Mouse (Mus musculus) intestine, embryonic 15.5 days (tissue): ENCODE measurements around the gene Heg1. TPM values are rescaled to one million over a fixed set of nuclear protein-coding genes. Genes with fewer than 3 reads are reported as not detected.
A peak's percentile ranks its signal among the peaks of the same experiment; 100 is the strongest.

Source experiments
- ATAC-seq: fragments of 200-750 bp; cut with Nextera tagmentation; 2 replicates; pipeline ENCODE4 v1.8.0; 2017; ENCODE audit warnings: moderate TSS enrichment, moderate library complexity
- H3K27ac ChIP-seq: fragments of 300-500 bp; sonication (generic); 2 replicates; pipeline ENCODE4 v1.5.1; 2015; ENCODE audit warnings: mild to moderate bottlenecking, inconsistent platforms
- H3K27me3 ChIP-seq: fragments of 300-500 bp; sonication (generic); replicated peaks from 2 replicates; pipeline ENCODE4 v1.6.1; 2015; ENCODE audit warnings: inconsistent platforms
- H3K36me3 ChIP-seq: fragments of 300-500 bp; sonication (generic); 2 replicates; pipeline ENCODE4 v1.6.1; 2015; ENCODE audit warnings: inconsistent platforms
- H3K4me1 ChIP-seq: fragments of 300-500 bp; sonication (generic); replicated peaks from 2 replicates; pipeline ENCODE4 v1.6.1; 2015; ENCODE audit warnings: inconsistent platforms
- H3K4me2 ChIP-seq: fragments of 300-500 bp; sonication (generic); replicated peaks from 2 replicates; pipeline ENCODE4 v1.6.1; 2015; ENCODE audit warnings: mild to moderate bottlenecking, inconsistent platforms
- H3K4me3 ChIP-seq: fragments of 300-500 bp; sonication (generic); replicated peaks from 2 replicates; pipeline ENCODE4 v1.5.1; 2015; ENCODE audit warnings: inconsistent platforms
- H3K9ac ChIP-seq: fragments of 300-500 bp; sonication (generic); 2 replicates; pipeline ENCODE4 v1.6.1; 2015; ENCODE audit warnings: inconsistent platforms
- H3K9me3 ChIP-seq: fragments of 300-500 bp; sonication (generic); 2 replicates; pipeline ENCODE4 v1.6.1; 2016; ENCODE audit warnings: inconsistent platforms
- WGBS: fragments of 180-500 bp; shearing (Covaris S2); methylation state at CpG from one replicate; pipeline ENCODE4 v1.1.7; 2015; 5-methylcytosine and 5-hydroxymethylcytosine counted together
- polyA plus RNA-seq: library from polyadenylated mRNA; unstranded; fragments of >200 nt; fragmentation: Nextera tagmentation; extraction: Ambion mirVana; gene quantifications from 2 replicates; pipeline ENCODE4 v1.2.1, GENCODE M21; 2015

Gene Heg1
- polyA plus RNA-seq, 1 experiment from 2014 or later, result 21.2 TPM

DNA sequence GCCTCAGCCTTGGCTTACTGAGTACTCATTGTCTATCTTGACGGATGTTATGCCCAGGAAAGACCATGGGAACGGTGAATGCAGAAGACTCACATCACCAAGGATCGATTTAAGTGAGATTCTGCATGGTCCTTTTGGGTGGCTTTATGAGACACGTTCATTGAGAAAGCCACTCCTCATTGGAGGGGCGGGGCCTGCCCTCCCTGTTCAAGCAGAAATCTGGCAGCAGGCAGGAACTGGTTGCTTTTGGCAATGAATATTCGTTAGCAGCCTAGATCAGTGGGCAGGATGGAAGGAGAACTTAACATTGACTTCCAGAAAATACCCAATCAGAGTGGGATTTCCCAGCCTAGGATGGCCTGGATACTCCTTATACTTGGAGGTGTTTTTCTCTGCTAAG lies 56.2 kb downstream of the Heg1 start:
- H3K36me3 ChIP-seq, result no peaks in the 10 kb centered on the region
- H3K9ac ChIP-seq, result no peak overlapping the region
- no peaks in the 10 kb centered on the region for H3K9me3 ChIP-seq
- ATAC-seq, result no peak
- H3K27me3 ChIP-seq, result no peaks in the 10 kb centered on the region
- no peak overlapping the region for H3K27ac ChIP-seq
- H3K4me2 ChIP-seq, result no peak overlapping the region
- no peak overlapping the region for H3K4me3 ChIP-seq
- WGBS, result 63% methylated on average over 6 of the region's 6 CpGs
- H3K4me1 ChIP-seq, result peaks cover 5% of the 10 kb centered on the region; the same call in 1 of the 2 replicates

GRCm38 (mm10) chr16:33741795-33742194 lies 57.6 kb downstream of the Heg1 start:
- 62% methylated on average over 5 of the region's 5 CpGs for WGBS
- H3K27me3 ChIP-seq, result no peaks in the 10 kb centered on the region
- H3K4me1 ChIP-seq, result peaks cover 5% of the 10 kb centered on the region; the same call in 1 of the 2 replicates
- H3K36me3 ChIP-seq, result no peaks in the 10 kb centered on the region
- no peak overlapping the region for H3K9ac ChIP-seq
- H3K27ac ChIP-seq, result no peak overlapping the region
- no peak overlapping the region for H3K4me3 ChIP-seq
- H3K9me3 ChIP-seq, result no peaks in the 10 kb centered on the region
- no peak for ATAC-seq
- no peak overlapping the region for H3K4me2 ChIP-seq

- H3K36me3 ChIP-seq, result no peaks in the 10 kb centered on the region
- no peak overlapping the region for H3K4me2 ChIP-seq
- no peak overlapping the region for H3K9ac ChIP-seq
- peaks cover 5% of the 10 kb centered on the region; the same call in 1 of the 2 replicates for H3K4me1 ChIP-seq
- H3K4me3 ChIP-seq, result no peak overlapping the region
- no peaks in the 10 kb centered on the region for H3K9me3 ChIP-seq
- no peak for ATAC-seq
- no peaks in the 10 kb centered on the region for H3K27me3 ChIP-seq
- 81% methylated on average over 9 of the region's 9 CpGs for WGBS
- H3K27ac ChIP-seq, result no peak overlapping the region
Measured at GRCm38 (mm10) chr16:33742233-33742632, 58.1 kb downstream of the Heg1 start.

- Histone ChIP-seq H3K27ac (no peak overlapping the region), H3K27me3 (no peaks in the 10 kb centered on the region), H3K9me3 (no peaks in the 10 kb centered on the region), H3K9ac (no peak overlapping the region), H3K4me3 (no peak overlapping the region), H3K4me2 (no peak overlapping the region), H3K4me1 (peaks cover 5% of the 10 kb centered on the region; the same call in 1 of the 2 replicates), H3K36me3 (no peaks in the 10 kb centered on the region)
- WGBS, result 54% methylated on average over 7 of the region's 7 CpGs
- ATAC-seq, result peak; percentile 59
Measured at GRCm38 (mm10) chr16:33744622-33745419, 60.7 kb downstream of the Heg1 start.

- Histone ChIP-seq H3K9ac (no peak overlapping the region), H3K27ac (no peak overlapping the region)
Measured at GRCm38 (mm10) chr16:33745457-33745856, 61.3 kb downstream of the Heg1 start.

DNA sequence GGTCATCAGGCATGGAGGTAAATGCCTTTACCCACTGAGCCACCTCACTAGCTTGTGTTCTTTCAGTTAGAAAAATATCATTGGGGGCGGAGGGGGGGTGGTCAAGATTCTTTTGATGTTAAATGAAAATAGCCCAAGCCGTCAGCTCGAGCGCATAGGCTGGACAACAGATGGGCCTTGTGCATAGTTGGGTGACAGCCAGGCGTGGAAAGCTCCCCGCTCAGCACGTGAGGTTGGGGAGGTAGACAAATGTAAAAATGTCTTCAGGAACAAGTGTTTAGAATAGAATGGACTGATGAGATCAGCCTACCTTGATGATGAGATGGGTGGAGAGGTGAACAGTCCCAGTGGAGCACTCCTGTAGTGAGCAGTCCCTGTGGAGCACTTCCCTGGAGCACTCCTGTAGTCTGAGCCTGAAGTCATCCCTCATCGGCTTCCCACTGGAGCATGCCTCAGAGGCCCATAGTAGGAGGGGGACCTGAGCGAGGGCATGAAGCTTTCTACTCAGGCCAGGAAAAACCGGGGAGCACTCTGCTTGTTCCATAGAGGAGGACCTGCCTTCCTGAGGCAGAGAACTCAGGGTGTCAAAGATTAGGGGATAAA lies 62.0 kb downstream of the Heg1 start:
- no peak overlapping the region for H3K4me3 ChIP-seq
- H3K36me3 ChIP-seq, result no peaks in the 10 kb centered on the region
- no peaks in the 10 kb centered on the region for H3K4me1 ChIP-seq
- H3K27ac ChIP-seq, result no peak overlapping the region
- no peak overlapping the region for H3K9ac ChIP-seq
- no peaks in the 10 kb centered on the region for H3K27me3 ChIP-seq
- H3K9me3 ChIP-seq, result no peaks in the 10 kb centered on the region
- H3K4me2 ChIP-seq, result no peak overlapping the region
- no peak for ATAC-seq
- WGBS, result 75% methylated on average over 10 of the region's 10 CpGs

More at GRCm38 (mm10) chr16:33745457-33745856, 61.3 kb downstream of the Heg1 start:
- H3K4me1 ChIP-seq, result peaks cover under 1% of the 10 kb centered on the region; the same call in 1 of the 2 replicates
- 73% methylated on average over 7 of the region's 7 CpGs for WGBS
- ATAC-seq, result peak; percentile 78
- no peaks in the 10 kb centered on the region for H3K9me3 ChIP-seq
- no peaks in the 10 kb centered on the region for H3K27me3 ChIP-seq
- no peak overlapping the region for H3K4me2 ChIP-seq
- no peak overlapping the region for H3K4me3 ChIP-seq
- no peaks in the 10 kb centered on the region for H3K36me3 ChIP-seq

GRCm38 (mm10) chr16:33747346-33747954 lies 63.3 kb downstream of the Heg1 start:
- ATAC-seq, result 0 out of 2 replicates have a peak, but pooled peaks have one; percentile 18
- no peaks in the 10 kb centered on the region for H3K36me3 ChIP-seq
- no peaks in the 10 kb centered on the region for H3K27me3 ChIP-seq
- H3K4me2 ChIP-seq, result no peak overlapping the region
- no peak overlapping the region for H3K4me3 ChIP-seq
- WGBS, result 51% methylated on average over 7 of the region's 7 CpGs
- H3K9me3 ChIP-seq, result no peaks in the 10 kb centered on the region
- H3K9ac ChIP-seq, result no peak overlapping the region
- H3K27ac ChIP-seq, result no peak overlapping the region
- H3K4me1 ChIP-seq, result no peaks in the 10 kb centered on the region

GRCm38 (mm10) chr16:33747994-33748393 lies 63.8 kb downstream of the Heg1 start:
- Histone ChIP-seq H3K9ac (no peak overlapping the region), H3K9me3 (no peaks in the 10 kb centered on the region), H3K27me3 (no peaks in the 10 kb centered on the region), H3K4me2 (no peak overlapping the region), H3K4me1 (no peaks in the 10 kb centered on the region), H3K4me3 (no peak overlapping the region), H3K36me3 (no peaks in the 10 kb centered on the region), H3K27ac (no peak overlapping the region)
- no peak for ATAC-seq
- 88% methylated on average over 2 of the region's 2 CpGs for WGBS

- H3K4me3 ChIP-seq, result peak overlapping the region; percentile 17
- peak; percentile 66 for ATAC-seq
- no peak overlapping the region; the same call in 1 of the 2 replicates for H3K9ac ChIP-seq
- WGBS, result 30% methylated on average over 13 of the region's 13 CpGs
- H3K9me3 ChIP-seq, result no peaks in the 10 kb centered on the region
- peaks cover 6% of the 10 kb centered on the region; the same call in 1 of the 2 replicates for H3K36me3 ChIP-seq
- no peaks in the 10 kb centered on the region for H3K27me3 ChIP-seq
- peak overlapping the region; percentile 67 for H3K27ac ChIP-seq
- no peaks in the 10 kb centered on the region for H3K4me1 ChIP-seq
- peak overlapping the region; percentile 41 for H3K4me2 ChIP-seq
Measured at GRCm38 (mm10) chr16:33751152-33751551, 67.0 kb downstream of the Heg1 start.

GRCm38 (mm10) chr16:33751590-33751989 lies 67.4 kb downstream of the Heg1 start:
- Histone ChIP-seq H3K4me1 (no peaks in the 10 kb centered on the region), H3K9me3 (no peaks in the 10 kb centered on the region), H3K36me3 (peaks cover 9% of the 10 kb centered on the region; the same call in 1 of the 2 replicates), H3K9ac (no peak overlapping the region), H3K27me3 (no peaks in the 10 kb centered on the region), H3K4me2 (peak overlapping the region; percentile 41), H3K27ac (peak overlapping the region; percentile 67), H3K4me3 (peak overlapping the region; percentile 17; the same call in 1 of the 2 replicates)
- peak; percentile 21; the same call in 1 of the 2 replicates for ATAC-seq
- 58% methylated on average over 12 of the region's 12 CpGs for WGBS

DNA sequence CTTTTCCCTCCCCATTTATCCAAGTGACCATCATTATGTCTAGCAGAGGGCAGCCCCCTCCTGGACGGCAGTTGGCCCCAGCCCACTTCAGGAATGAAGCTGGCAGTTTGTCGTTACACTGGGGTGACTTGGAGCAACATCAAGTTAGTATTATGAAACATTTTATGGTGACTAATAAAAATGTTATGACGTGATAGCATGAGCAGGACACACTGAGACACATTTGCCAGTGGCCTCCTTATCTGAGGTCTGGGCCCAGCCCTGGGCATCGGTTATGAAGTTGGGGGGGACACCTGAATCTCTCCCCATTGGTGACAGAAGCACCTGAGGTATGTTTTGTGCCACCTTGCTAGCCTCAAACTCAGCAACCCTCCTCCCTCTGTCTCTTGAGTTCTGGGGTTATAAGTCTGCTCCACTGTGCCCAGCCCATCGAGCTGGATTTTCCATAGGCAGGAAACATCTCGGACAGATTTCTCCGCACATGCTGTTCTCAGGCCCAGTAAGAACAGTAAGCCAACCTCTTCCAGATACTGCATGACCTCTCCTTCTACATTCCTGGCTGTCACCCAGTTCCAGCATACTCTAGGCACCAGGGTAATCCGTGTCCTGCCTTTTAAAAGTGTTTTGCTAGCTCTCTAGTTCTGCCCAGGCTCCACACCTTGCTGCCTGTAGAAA lies 68.9 kb downstream of the Heg1 start:
- Histone ChIP-seq H3K4me3 (no peak overlapping the region), H3K27me3 (no peaks in the 10 kb centered on the region), H3K36me3 (peaks cover 9% of the 10 kb centered on the region; the same call in 1 of the 2 replicates), H3K4me1 (no peaks in the 10 kb centered on the region), H3K9me3 (no peaks in the 10 kb centered on the region), H3K4me2 (peak overlapping the region; percentile 24; the same call in 1 of the 2 replicates), H3K9ac (0 out of 2 replicates have a peak overlapping the region, but pooled peaks have one; percentile 8), H3K27ac (peak overlapping the region; percentile 87)
- WGBS, result 62% methylated on average over 8 of the region's 8 CpGs
- ATAC-seq, result peak; percentile 87

- WGBS, result 86% methylated on average over 8 of the region's 8 CpGs
Measured at GRCm38 (mm10) chr16:33755293-33755692, 71.1 kb downstream of the Heg1 start.

More at GRCm38 (mm10) chr16:33755293-33755692, 71.1 kb downstream of the Heg1 start:
- Histone ChIP-seq H3K4me2 (no peak overlapping the region), H3K4me1 (no peaks in the 10 kb centered on the region), H3K27me3 (no peaks in the 10 kb centered on the region), H3K27ac (no peak overlapping the region), H3K9ac (no peak overlapping the region), H3K4me3 (no peak overlapping the region), H3K9me3 (no peaks in the 10 kb centered on the region), H3K36me3 (peaks cover 9% of the 10 kb centered on the region; the same call in 1 of the 2 replicates)
- no peak for ATAC-seq
